Mouse (Mus musculus) small intestine, adult 2 months (tissue): Measurements from ENCODE around the gene Tpm3.

Source experiments
- CTCF ChIP-seq: fragments of 200-500 bp; IDR thresholded peaks from 2 replicates; pipeline ENCODE4 v1.5.1; 2012; ENCODE audit warnings: low read depth, mild to moderate bottlenecking, control low read depth, inconsistent platforms, low read length, moderate library complexity, mixed read lengths; ENCODE audit not compliant: insufficient replicate concordance, insufficient read length; ENCODE audit errors: extremely low read depth
- POLR2A ChIP-seq: fragments of 200-500 bp; IDR thresholded peaks from 2 replicates; pipeline ENCODE4 v1.6.1; 2012; ENCODE audit warnings: low read depth, mild to moderate bottlenecking, control low read depth, inconsistent platforms, low read length, moderate library complexity

DNA sequence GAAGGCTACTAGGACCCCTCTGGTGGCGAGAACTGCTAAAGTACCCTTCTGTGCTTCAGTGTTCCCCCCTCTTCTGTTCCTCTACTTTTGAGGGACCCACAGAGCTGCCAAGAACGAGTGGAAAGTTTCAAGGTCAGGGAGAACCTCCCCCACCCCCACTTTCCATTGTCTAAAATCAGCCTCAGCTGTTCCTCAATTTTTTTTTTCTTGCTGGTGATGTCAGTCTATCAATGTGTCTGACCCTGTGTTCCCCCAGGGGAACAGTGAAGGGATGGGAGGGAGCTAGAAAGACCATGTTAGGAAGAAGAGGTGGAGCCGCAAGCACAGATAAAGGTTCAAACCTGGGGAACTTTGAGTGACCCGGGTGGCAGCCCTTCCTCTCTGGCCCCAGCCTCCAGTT, at the start of gene Tpm3:
- TF ChIP-seq POLR2A (no peak), CTCF (no peak)
